Mouse (Mus musculus): Measurements from ENCODE around the gene Cyb5d2. TPM values are rescaled to one million over a fixed set of nuclear protein-coding genes. Genes with fewer than 3 reads are reported as not detected.

The Cyb5d2 gene
- total RNA-seq (2014; fragmentation: Nextera tagmentation): 6.6 and 10.1 TPM in 2 replicates
- 3.9 and 5.4 TPM in 2 replicates for total RNA-seq (2017)

DNA sequence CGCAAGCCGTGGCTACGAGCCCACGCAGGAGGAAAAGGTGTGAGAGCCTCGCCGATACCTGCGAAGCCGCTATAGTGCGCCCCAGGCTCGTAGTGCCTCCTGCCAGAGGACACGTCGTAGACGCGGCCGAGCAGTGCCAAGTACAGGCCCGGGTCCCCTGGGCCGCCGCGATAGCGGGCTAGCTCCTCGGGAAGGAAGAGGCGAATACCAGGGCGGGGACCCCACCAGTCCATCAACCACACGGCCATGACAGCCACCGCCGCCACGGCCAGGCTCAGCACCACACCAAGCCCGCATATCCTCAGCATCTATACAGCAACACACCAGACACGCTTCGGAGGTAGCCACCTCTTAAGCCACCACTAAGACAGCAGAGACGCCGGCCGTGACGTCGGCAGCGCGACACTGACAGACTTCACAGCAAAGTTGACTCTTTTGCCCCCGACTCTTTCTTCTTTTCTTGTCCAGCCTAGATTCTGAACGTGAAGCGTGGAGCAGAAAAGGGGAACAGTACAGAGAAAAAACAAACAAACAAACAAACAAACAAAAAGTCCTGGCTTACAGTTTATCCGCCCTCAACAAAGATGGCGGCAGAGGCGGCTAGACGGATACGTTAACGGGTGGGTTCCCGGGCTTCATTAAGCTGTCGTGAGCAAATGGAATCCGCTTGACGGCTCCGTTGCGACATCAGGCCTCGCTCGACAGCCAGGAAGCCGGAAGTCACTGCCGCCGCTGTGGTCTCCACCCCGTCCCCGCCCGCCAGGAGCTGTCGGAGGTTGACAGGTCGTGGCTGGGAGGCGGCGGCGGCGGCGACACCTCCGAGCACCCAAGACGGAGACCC lies at the start of gene Cyb5d2, which contains the start of gene Zzef1:
Gene Cyb5d2 (minus strand): TSS at position 688 of the 841 bp plus-strand sequence.
Gene Zzef1 (plus strand): TSS at position 772 of the 841 bp plus-strand sequence.
- peak; percentile 86 for ATAC-seq (replicated peaks; ENCODE audit: low FRiP score, low TSS enrichment, poor library complexity, severe bottlenecking)

- ATAC-seq (replicated peaks; ENCODE audit: low FRiP score, low TSS enrichment, poor library complexity, severe bottlenecking): no peak
Observed at GRCm38 (mm10) chr11:72845526-72845925, 49.6 kb upstream of the Cyb5d2 start.

- no peak for ATAC-seq (replicated peaks; ENCODE audit: low FRiP score, low TSS enrichment, poor library complexity, severe bottlenecking)
Observed at GRCm38 (mm10) chr11:72843576-72843975, 47.6 kb upstream of the Cyb5d2 start.

GRCm38 (mm10) chr11:72842731-72843130 lies 46.8 kb upstream of the Cyb5d2 start:
- no peak for ATAC-seq (replicated peaks; ENCODE audit: low FRiP score, low TSS enrichment, poor library complexity, severe bottlenecking)

- no peak for ATAC-seq (replicated peaks; ENCODE audit: low FRiP score, low TSS enrichment, poor library complexity, severe bottlenecking)
Observed at GRCm38 (mm10) chr11:72829869-72830268, 33.9 kb upstream of the Cyb5d2 start.

DNA sequence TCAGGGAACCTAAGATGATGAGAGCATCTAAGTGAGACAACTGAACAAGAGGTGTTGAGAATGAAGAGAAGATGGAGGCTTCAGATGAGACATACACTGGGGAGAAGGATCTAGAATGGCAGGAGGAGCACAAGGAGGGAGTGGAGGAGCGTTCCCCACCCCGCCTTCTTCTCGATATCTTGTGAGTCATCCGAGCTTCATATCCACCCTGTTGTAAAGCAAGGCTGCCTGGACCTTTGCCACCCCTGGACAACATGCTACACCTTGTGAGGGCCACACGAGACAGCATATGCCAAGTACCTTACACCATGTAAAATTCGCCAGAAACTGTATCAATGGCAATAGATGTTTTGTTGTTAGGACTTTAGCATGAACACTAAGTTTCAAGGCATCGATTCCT lies 25.1 kb upstream of the Cyb5d2 start:
- ATAC-seq (replicated peaks; ENCODE audit: low FRiP score, low TSS enrichment, poor library complexity, severe bottlenecking): no peak

GRCm38 (mm10) chr11:72818067-72818466 lies 22.1 kb upstream of the Cyb5d2 start:
- no peak for ATAC-seq (replicated peaks; ENCODE audit: low FRiP score, low TSS enrichment, poor library complexity, severe bottlenecking)

- no peak for ATAC-seq (replicated peaks; ENCODE audit: low FRiP score, low TSS enrichment, poor library complexity, severe bottlenecking)
Observed at GRCm38 (mm10) chr11:72816859-72817258, 20.9 kb upstream of the Cyb5d2 start.

DNA sequence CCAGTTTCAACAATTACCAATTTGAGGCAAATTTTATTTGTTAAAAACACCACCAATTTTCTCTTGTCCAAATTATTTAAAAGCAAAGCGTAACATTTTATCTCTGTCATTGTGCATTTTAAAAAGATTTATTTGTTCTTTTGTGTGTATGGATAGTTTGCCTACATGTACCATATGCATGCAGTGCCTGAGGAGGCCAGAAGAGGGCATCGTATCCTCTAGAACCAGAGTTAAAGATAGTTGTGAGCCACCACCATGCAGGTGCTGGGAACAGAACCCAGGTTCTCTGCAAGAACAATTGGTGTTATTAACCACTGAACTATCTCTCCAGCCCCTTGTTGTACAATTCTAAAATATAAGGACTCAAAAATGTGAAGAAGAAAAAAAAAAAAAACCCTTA lies 18.2 kb upstream of the Cyb5d2 start:
- no peak for ATAC-seq (replicated peaks; ENCODE audit: low FRiP score, low TSS enrichment, poor library complexity, severe bottlenecking)

DNA sequence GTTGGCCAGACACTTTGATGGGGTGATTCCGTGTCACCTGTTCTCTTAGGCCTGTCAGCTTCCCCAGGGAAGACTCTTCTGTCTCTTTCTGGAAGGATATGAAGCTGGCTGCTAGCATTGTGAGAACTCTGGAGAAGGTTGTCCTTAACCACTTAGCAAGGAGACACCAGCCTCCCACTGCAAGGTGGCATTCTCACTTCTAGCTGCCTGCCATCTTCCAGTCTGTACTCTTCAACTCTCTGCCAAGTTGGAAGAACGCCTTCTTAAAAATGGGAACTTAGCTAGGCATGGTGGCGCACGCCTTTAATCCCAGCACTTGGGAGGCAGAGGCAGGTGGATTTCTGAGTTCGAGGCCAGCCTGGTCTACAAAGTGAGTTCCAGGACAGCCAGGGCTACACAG lies 17.7 kb upstream of the Cyb5d2 start:
- ATAC-seq (replicated peaks; ENCODE audit: low FRiP score, low TSS enrichment, poor library complexity, severe bottlenecking): no peak

DNA sequence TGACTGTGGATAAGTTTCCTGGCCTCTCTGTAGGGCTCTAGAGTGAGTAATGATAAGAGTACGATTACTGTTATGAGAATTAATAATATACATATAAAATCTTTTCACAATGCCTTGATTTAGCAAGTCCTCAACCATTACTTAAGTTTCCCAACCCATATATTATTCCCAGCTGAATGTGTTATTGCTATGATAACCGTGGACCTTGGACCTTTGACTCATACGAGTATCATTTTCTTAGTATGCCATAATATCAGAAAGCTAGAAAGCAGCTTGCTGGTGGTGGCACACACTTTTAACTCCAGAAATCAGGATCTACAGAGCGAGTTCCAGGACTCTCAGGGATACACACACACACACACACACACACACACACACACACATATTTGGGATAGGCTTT lies 12.1 kb upstream of the Cyb5d2 start:
- no peak for ATAC-seq (replicated peaks; ENCODE audit: low FRiP score, low TSS enrichment, poor library complexity, severe bottlenecking)

GRCm38 (mm10) chr11:72806556-72806955 lies 10.6 kb upstream of the Cyb5d2 start:
- no peak for ATAC-seq (replicated peaks; ENCODE audit: low FRiP score, low TSS enrichment, poor library complexity, severe bottlenecking)

DNA sequence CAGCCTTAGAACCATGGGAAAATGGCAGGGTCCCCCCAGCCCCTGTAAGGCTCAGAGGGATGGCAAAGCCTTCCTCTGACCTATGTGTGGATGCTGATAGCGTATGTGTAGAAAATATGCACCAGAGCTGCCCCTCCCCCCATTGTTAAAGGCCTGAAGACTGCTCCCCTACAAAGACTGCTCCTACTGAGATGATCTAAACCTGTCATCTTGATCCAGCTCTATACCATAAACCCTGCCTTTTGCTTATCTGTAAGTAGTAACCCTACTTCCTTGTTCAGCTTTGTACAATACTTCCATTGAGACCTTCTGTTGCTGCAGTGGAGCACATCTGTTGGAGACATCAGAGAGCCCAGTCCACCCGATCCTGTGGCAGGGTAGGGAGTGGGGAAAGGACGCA lies 9.3 kb upstream of the Cyb5d2 start:
- peak; percentile 44; the same call in 1 of the 2 replicates for ATAC-seq (replicated peaks; ENCODE audit: low FRiP score, low TSS enrichment, poor library complexity, severe bottlenecking)

GRCm38 (mm10) chr11:72804586-72804985 lies 8.6 kb upstream of the Cyb5d2 start:
- ATAC-seq (replicated peaks; ENCODE audit: low FRiP score, low TSS enrichment, poor library complexity, severe bottlenecking): no peak

- ATAC-seq (replicated peaks; ENCODE audit: low FRiP score, low TSS enrichment, poor library complexity, severe bottlenecking): no peak
Observed at GRCm38 (mm10) chr11:72803038-72803437, 7.1 kb upstream of the Cyb5d2 start.

DNA sequence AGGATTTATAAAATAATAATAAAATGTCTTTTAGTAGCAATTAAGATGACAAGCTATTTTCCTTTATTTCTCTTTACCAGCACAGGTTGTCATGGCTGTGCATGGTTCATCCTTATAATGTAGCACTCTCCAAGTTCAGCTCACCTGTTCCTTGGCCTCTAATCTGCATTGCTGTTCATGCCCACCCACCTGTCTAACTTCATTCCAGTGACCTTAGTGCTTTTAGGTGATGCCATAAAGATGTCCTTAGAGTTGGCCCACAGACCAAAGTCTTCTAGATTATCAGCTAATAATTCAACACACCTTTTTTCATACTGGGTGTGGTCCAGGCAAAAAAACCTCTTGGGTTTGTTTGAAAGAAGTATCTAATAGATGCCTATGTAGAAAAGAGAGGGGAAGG lies 5.2 kb upstream of the Cyb5d2 start:
- no peak for ATAC-seq (replicated peaks; ENCODE audit: low FRiP score, low TSS enrichment, poor library complexity, severe bottlenecking)

DNA sequence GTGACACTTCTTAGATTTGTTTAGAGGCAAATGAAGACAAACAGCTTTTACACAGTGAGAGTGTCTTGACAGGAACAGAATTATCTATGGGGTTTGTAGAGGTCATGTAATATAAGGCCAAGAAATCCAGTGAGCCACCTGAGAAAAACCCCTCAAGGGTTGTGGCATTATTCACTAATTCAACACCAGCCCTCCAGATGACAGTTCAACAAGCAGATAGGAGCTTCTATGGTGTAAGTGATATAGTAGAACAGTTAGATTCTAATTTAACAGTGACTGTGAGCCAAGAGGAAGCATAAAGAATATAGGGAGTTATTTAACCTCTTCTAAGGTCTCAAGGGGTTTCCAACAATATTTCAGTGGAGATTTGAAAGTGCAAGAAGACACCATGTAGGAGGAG lies 2.2 kb upstream of the Cyb5d2 start:
- no peak for ATAC-seq (replicated peaks; ENCODE audit: low FRiP score, low TSS enrichment, poor library complexity, severe bottlenecking)

DNA sequence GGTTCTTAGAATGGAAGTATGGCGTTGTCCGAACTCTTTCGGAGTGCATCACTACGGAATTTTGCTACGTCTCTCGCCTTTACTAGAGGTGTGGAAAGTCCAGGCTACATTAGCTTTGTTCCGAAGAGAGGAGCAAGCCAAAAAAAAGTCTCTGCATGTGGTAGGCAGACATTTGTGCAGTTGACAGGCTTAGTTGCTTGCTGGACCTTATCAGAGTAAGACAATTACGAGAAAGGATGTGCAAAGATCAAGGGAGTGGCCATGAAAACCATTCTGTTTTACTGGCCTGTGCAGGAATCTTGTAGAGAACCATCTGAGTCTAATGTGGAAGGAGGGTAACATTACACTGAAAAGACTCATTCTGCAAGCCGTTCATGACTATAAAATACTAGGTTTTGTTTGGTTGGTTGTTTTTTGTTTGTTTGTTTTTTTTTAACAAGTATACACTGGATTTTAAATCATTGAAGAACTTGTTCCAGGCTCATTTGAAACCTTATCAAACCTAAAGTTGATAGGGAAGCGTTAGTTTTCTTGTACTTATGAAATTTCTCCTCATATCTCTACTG lies 914 bp upstream of the Cyb5d2 start:
- ATAC-seq (replicated peaks; ENCODE audit: low FRiP score, low TSS enrichment, poor library complexity, severe bottlenecking): 0 out of 2 replicates have a peak, but pooled peaks have one; percentile 6

GRCm38 (mm10) chr11:72796296-72796687 lies 350 bp upstream of the Cyb5d2 start:
- 0 out of 2 replicates have a peak, but pooled peaks have one; percentile 4 for ATAC-seq (replicated peaks; ENCODE audit: low FRiP score, low TSS enrichment, poor library complexity, severe bottlenecking)

GRCm38 (mm10) chr11:72795149-72795454 lies 840 bp downstream of the Cyb5d2 start:
- peak; percentile 6 for ATAC-seq (replicated peaks; ENCODE audit: low FRiP score, low TSS enrichment, poor library complexity, severe bottlenecking)

- ATAC-seq (replicated peaks; ENCODE audit: low FRiP score, low TSS enrichment, poor library complexity, severe bottlenecking): no peak
Observed at GRCm38 (mm10) chr11:72792033-72792432, 3.9 kb downstream of the Cyb5d2 start.
